Mouse (Mus musculus) intestine, postnatal 0 days (tissue): ENCODE data around the gene Gm17332. TPM values are rescaled to one million over a fixed set of nuclear protein-coding genes. Genes with fewer than 3 reads are reported as not detected.

Source experiments
- ATAC-seq: fragments of 200-750 bp; cut with Nextera tagmentation; 2 replicates; pipeline ENCODE4 v1.8.0; 2017; ENCODE audit warnings: mild to moderate bottlenecking, moderate TSS enrichment, moderate library complexity
- H3K27ac ChIP-seq: fragments of 300-500 bp; sonication (generic); 2 replicates; pipeline ENCODE4 v1.5.1; 2014; ENCODE audit warnings: mild to moderate bottlenecking, low read depth, low read length, moderate library complexity
- H3K27me3 ChIP-seq: fragments of 300-500 bp; sonication (generic); replicated peaks from 2 replicates; pipeline ENCODE4 v1.6.1; 2014; ENCODE audit warnings: low read length, mixed read lengths; ENCODE audit not compliant: control insufficient read depth, insufficient read depth
- H3K36me3 ChIP-seq: fragments of 300-500 bp; sonication (generic); 2 replicates; pipeline ENCODE4 v1.6.1; 2014; ENCODE audit warnings: mild to moderate bottlenecking, moderate library complexity; ENCODE audit not compliant: control insufficient read depth, insufficient read depth
- H3K4me1 ChIP-seq: fragments of 300-500 bp; sonication (generic); replicated peaks from 2 replicates; pipeline ENCODE4 v1.6.1; 2014; ENCODE audit warnings: antibody characterized with exemption, low read length, mixed read lengths; ENCODE audit not compliant: control insufficient read depth, insufficient read depth
- H3K4me2 ChIP-seq: fragments of 300-500 bp; sonication (generic); replicated peaks from 2 replicates; pipeline ENCODE4 v1.6.1; 2014; ENCODE audit warnings: low read depth, mild to moderate bottlenecking, moderate library complexity
- H3K4me3 ChIP-seq: fragments of 300-500 bp; sonication (generic); 2 replicates; pipeline ENCODE4 v1.5.1; 2014; ENCODE audit warnings: low read depth, low read length
- H3K9ac ChIP-seq: fragments of 300-500 bp; sonication (generic); 2 replicates; pipeline ENCODE4 v1.6.1; 2014; ENCODE audit warnings: mild to moderate bottlenecking, low read depth, low read length
- H3K9me3 ChIP-seq: fragments of 300-500 bp; sonication (generic); 2 replicates; pipeline ENCODE4 v1.6.1; 2016; ENCODE audit warnings: mixed run types; ENCODE audit not compliant: control insufficient read depth
- CTCF ChIP-seq: sonication (generic); IDR thresholded peaks from 2 replicates; pipeline ENCODE4 v1.5.1; 2016; ENCODE audit warnings: low read depth, mild to moderate bottlenecking, control low read depth, antibody characterized with exemption, moderate library complexity
- WGBS: fragments of 180-500 bp; shearing (Covaris S2); extraction: QIAGEN DNeasy Blood & Tissue Kit; methylation state at CpG from one replicate; pipeline ENCODE4 v1.1.7; 2014; 5-methylcytosine and 5-hydroxymethylcytosine counted together
- polyA plus RNA-seq: library from polyadenylated mRNA; unstranded; fragments of >200 nt; fragmentation: Nextera tagmentation; extraction: Ambion mirVana; gene quantifications from 2 replicates; pipeline ENCODE4 v1.2.1, GENCODE M21; 2015

The Gm17332 gene
- not detected in 2 replicates for polyA plus RNA-seq

GRCm38 (mm10) chr11:31182362-31182761 lies at the start of gene Gm17332:
TSS of gene Gm17332 (minus strand) at chr11:31182462.
- no peaks in the 10 kb centered on the region for H3K27me3 ChIP-seq
- H3K27ac ChIP-seq = no peak within 1 kb of the TSS
- H3K4me1 ChIP-seq = no peaks in the 10 kb centered on the region
- 0 out of 2 replicates have a peak, but pooled peaks cover 5% of the 10 kb centered on the region for H3K9me3 ChIP-seq
- TF ChIP-seq CTCF = no peak
- H3K36me3 ChIP-seq = no peaks in the 10 kb centered on the region
- H3K9ac ChIP-seq = no peak within 1 kb of the TSS
- H3K4me2 ChIP-seq = no peak within 1 kb of the TSS
- no peak within 1 kb of the TSS for H3K4me3 ChIP-seq
- ATAC-seq = no peak

GRCm38 (mm10) chr11:31229966-31230365 lies 47.7 kb upstream of the Gm17332 start:
- ATAC-seq = no peak
- no peaks in the 10 kb centered on the region for H3K4me1 ChIP-seq
- H3K9me3 ChIP-seq = no peaks in the 10 kb centered on the region
- 55% methylated on average over 4 of the region's 4 CpGs for WGBS
- no peak for TF ChIP-seq CTCF
- H3K27ac ChIP-seq = no peak overlapping the region
- H3K4me3 ChIP-seq = no peak overlapping the region
- no peaks in the 10 kb centered on the region for H3K36me3 ChIP-seq
- no peak overlapping the region for H3K4me2 ChIP-seq
- H3K27me3 ChIP-seq = no peaks in the 10 kb centered on the region
- no peak overlapping the region for H3K9ac ChIP-seq

GRCm38 (mm10) chr11:31225359-31225758 lies 43.1 kb upstream of the Gm17332 start:
- no peak overlapping the region for H3K4me3 ChIP-seq
- no peak for TF ChIP-seq CTCF
- H3K4me2 ChIP-seq = no peak overlapping the region
- WGBS = 93% methylated on average over 1 of the region's 1 CpGs
- H3K9me3 ChIP-seq = no peaks in the 10 kb centered on the region
- no peak overlapping the region for H3K27ac ChIP-seq
- H3K27me3 ChIP-seq = no peaks in the 10 kb centered on the region
- no peaks in the 10 kb centered on the region for H3K36me3 ChIP-seq
- H3K4me1 ChIP-seq = no peaks in the 10 kb centered on the region
- H3K9ac ChIP-seq = no peak overlapping the region
- ATAC-seq = no peak

- no peaks in the 10 kb centered on the region for H3K36me3 ChIP-seq
- H3K4me3 ChIP-seq = no peak overlapping the region
Measured at GRCm38 (mm10) chr11:31218009-31218408, 35.7 kb upstream of the Gm17332 start.

GRCm38 (mm10) chr11:31195621-31196363 lies 13.5 kb upstream of the Gm17332 start:
- H3K27me3 ChIP-seq = peaks cover 4% of the 10 kb centered on the region
- H3K9ac ChIP-seq = no peak overlapping the region
- no peaks in the 10 kb centered on the region for H3K9me3 ChIP-seq
- H3K4me3 ChIP-seq = no peak overlapping the region
- no peak overlapping the region for H3K27ac ChIP-seq
- H3K4me1 ChIP-seq = no peaks in the 10 kb centered on the region
- no peak for ATAC-seq
- 85% methylated on average over 3 of the region's 3 CpGs for WGBS
- H3K36me3 ChIP-seq = no peaks in the 10 kb centered on the region
- no peak for TF ChIP-seq CTCF
- H3K4me2 ChIP-seq = no peak overlapping the region

More at GRCm38 (mm10) chr11:31218009-31218408, 35.7 kb upstream of the Gm17332 start:
- no peak for ATAC-seq
- H3K4me1 ChIP-seq = no peaks in the 10 kb centered on the region
- no peak overlapping the region for H3K4me2 ChIP-seq
- no peak for TF ChIP-seq CTCF
- H3K27ac ChIP-seq = no peak overlapping the region
- no peaks in the 10 kb centered on the region for H3K27me3 ChIP-seq
- no peaks in the 10 kb centered on the region for H3K9me3 ChIP-seq
- no peak overlapping the region for H3K9ac ChIP-seq

- no peak for ATAC-seq
- 79% methylated on average over 2 of the region's 2 CpGs for WGBS
- Histone ChIP-seq H3K9ac (no peak overlapping the region), H3K27me3 (peaks cover 4% of the 10 kb centered on the region), H3K4me2 (no peak overlapping the region), H3K9me3 (no peaks in the 10 kb centered on the region), H3K36me3 (no peaks in the 10 kb centered on the region), H3K27ac (no peak overlapping the region), H3K4me3 (no peak overlapping the region), H3K4me1 (no peaks in the 10 kb centered on the region)
- TF ChIP-seq CTCF = no peak
Measured at GRCm38 (mm10) chr11:31194761-31195160, 12.5 kb upstream of the Gm17332 start.
